Mouse (Mus musculus): Measurements from ENCODE around the gene Snupn. TPM values are rescaled to one million over a fixed set of nuclear protein-coding genes. Genes with fewer than 3 reads are reported as not detected.
A peak's percentile ranks its signal among the peaks of the same experiment; 100 is the strongest.

The Snupn gene
- polyA plus RNA-seq, 1 experiment from 2014 or later: 23.2 TPM

GRCm38 (mm10) chr9:57012393-57012792 is 61.7 kb downstream of the Snupn start:
- H3K36me3 ChIP-seq (ENCODE audit: insufficient read depth): peaks cover 7% of the 10 kb centered on the region; the same call in 1 of the 2 replicates
- H3K27me3 ChIP-seq (ENCODE audit: insufficient read depth, low read length): no peaks in the 10 kb centered on the region
- ATAC-seq (ENCODE audit: insufficient read depth): no peak
- no peak for TF ChIP-seq CTCF (IDR thresholded peaks at IDR 0.05; ENCODE audit: low read depth)
- H3K4me3 ChIP-seq (ENCODE audit: low read depth, low read length): no peak overlapping the region
- 83% methylated on average over 1 of the region's 1 CpGs for WGBS
- H3K4me2 ChIP-seq: no peak overlapping the region
- no peak overlapping the region for H3K27ac ChIP-seq (ENCODE audit: low read depth)
- H3K9ac ChIP-seq: no peak overlapping the region
- H3K4me1 ChIP-seq (ENCODE audit: insufficient read depth): no peaks in the 10 kb centered on the region
- no peak for DNase-seq
- H3K9me3 ChIP-seq (ENCODE audit: low read depth, low read length): peaks cover 4% of the 10 kb centered on the region; the same call in 1 of the 2 replicates

GRCm38 (mm10) chr9:57012895-57013294 is 62.2 kb downstream of the Snupn start:
- TF ChIP-seq CTCF (IDR thresholded peaks at IDR 0.05; ENCODE audit: low read depth): no peak
- 93% methylated on average over 4 of the region's 4 CpGs for WGBS

GRCm38 (mm10) chr9:57013756-57014155 is 63.1 kb downstream of the Snupn start:
- H3K9me3 ChIP-seq (ENCODE audit: low read depth, low read length): peaks cover 4% of the 10 kb centered on the region; the same call in 1 of the 2 replicates
- H3K9ac ChIP-seq: no peak overlapping the region
- no peaks in the 10 kb centered on the region for H3K27me3 ChIP-seq (ENCODE audit: insufficient read depth, low read length)
- no peak overlapping the region for H3K27ac ChIP-seq (ENCODE audit: low read depth)
- peaks cover 5% of the 10 kb centered on the region; the same call in 1 of the 2 replicates for H3K36me3 ChIP-seq (ENCODE audit: insufficient read depth)
- 79% methylated on average over 1 of the region's 1 CpGs for WGBS
- no peak for DNase-seq
- H3K4me2 ChIP-seq: no peak overlapping the region
- H3K4me1 ChIP-seq (ENCODE audit: insufficient read depth): no peaks in the 10 kb centered on the region
- TF ChIP-seq CTCF (IDR thresholded peaks at IDR 0.05; ENCODE audit: low read depth): no peak
- no peak for ATAC-seq (ENCODE audit: insufficient read depth)
- H3K4me3 ChIP-seq (ENCODE audit: low read depth, low read length): no peak overlapping the region

More at GRCm38 (mm10) chr9:57012895-57013294, 62.2 kb downstream of the Snupn start:
- Histone ChIP-seq H3K4me3 (ENCODE audit: low read depth, low read length) (no peak overlapping the region), H3K4me1 (ENCODE audit: insufficient read depth) (no peaks in the 10 kb centered on the region), H3K4me2 (no peak overlapping the region), H3K36me3 (ENCODE audit: insufficient read depth) (peaks cover 5% of the 10 kb centered on the region; the same call in 1 of the 2 replicates), H3K27me3 (ENCODE audit: insufficient read depth, low read length) (no peaks in the 10 kb centered on the region), H3K9me3 (ENCODE audit: low read depth, low read length) (peaks cover 4% of the 10 kb centered on the region; the same call in 1 of the 2 replicates), H3K27ac (ENCODE audit: low read depth) (no peak overlapping the region), H3K9ac (no peak overlapping the region)
- DNase-seq: no peak
- no peak for ATAC-seq (ENCODE audit: insufficient read depth)

GRCm38 (mm10) chr9:57014766-57015165 is 64.1 kb downstream of the Snupn start:
- Histone ChIP-seq H3K27ac (ENCODE audit: low read depth) (no peak overlapping the region), H3K4me1 (ENCODE audit: insufficient read depth) (no peaks in the 10 kb centered on the region), H3K9ac (no peak overlapping the region), H3K9me3 (ENCODE audit: low read depth, low read length) (peaks cover 4% of the 10 kb centered on the region; the same call in 1 of the 2 replicates), H3K36me3 (ENCODE audit: insufficient read depth) (peaks cover 6% of the 10 kb centered on the region), H3K4me3 (ENCODE audit: low read depth, low read length) (no peak overlapping the region), H3K27me3 (ENCODE audit: insufficient read depth, low read length) (no peaks in the 10 kb centered on the region), H3K4me2 (no peak overlapping the region)
- TF ChIP-seq CTCF (IDR thresholded peaks at IDR 0.05; ENCODE audit: low read depth): 0 out of 2 replicates have a peak, but pooled peaks have one; percentile 26
- WGBS: 88% methylated on average over 1 of the region's 1 CpGs
- ATAC-seq (ENCODE audit: insufficient read depth): no peak
- DNase-seq: no peak

GRCm38 (mm10) chr9:57017631-57018030 is 67.0 kb downstream of the Snupn start:
- TF ChIP-seq CTCF (IDR thresholded peaks at IDR 0.05; ENCODE audit: low read depth): no peak
- ATAC-seq (ENCODE audit: insufficient read depth) (no peak), DNase-seq (no peak)
- H3K9ac ChIP-seq: no peak overlapping the region
- H3K4me1 ChIP-seq (ENCODE audit: insufficient read depth): no peaks in the 10 kb centered on the region
- H3K9me3 ChIP-seq (ENCODE audit: low read depth, low read length): peaks cover 4% of the 10 kb centered on the region; the same call in 1 of the 2 replicates
- 75% methylated on average over 1 of the region's 1 CpGs for WGBS
- H3K4me2 ChIP-seq: no peak overlapping the region
- no peak overlapping the region for H3K27ac ChIP-seq (ENCODE audit: low read depth)
- peaks cover 27% of the 10 kb centered on the region for H3K36me3 ChIP-seq (ENCODE audit: insufficient read depth)
- no peaks in the 10 kb centered on the region for H3K27me3 ChIP-seq (ENCODE audit: insufficient read depth, low read length)
- no peak overlapping the region for H3K4me3 ChIP-seq (ENCODE audit: low read depth, low read length)

GRCm38 (mm10) chr9:57031756-57032155 is 81.1 kb downstream of the Snupn start:
- H3K36me3 ChIP-seq (ENCODE audit: insufficient read depth): peaks cover 55% of the 10 kb centered on the region
- no peak for DNase-seq
- no peaks in the 10 kb centered on the region for H3K9me3 ChIP-seq (ENCODE audit: low read depth, low read length)
- H3K4me2 ChIP-seq: no peak overlapping the region
- H3K27ac ChIP-seq (ENCODE audit: low read depth): no peak overlapping the region
- no peak overlapping the region for H3K4me3 ChIP-seq (ENCODE audit: low read depth, low read length)
- 84% methylated on average over 1 of the region's 1 CpGs for WGBS
- no peak for ATAC-seq (ENCODE audit: insufficient read depth)
- H3K27me3 ChIP-seq (ENCODE audit: insufficient read depth, low read length): no peaks in the 10 kb centered on the region
- TF ChIP-seq CTCF (IDR thresholded peaks at IDR 0.05; ENCODE audit: low read depth): no peak
- no peak overlapping the region for H3K9ac ChIP-seq
- no peaks in the 10 kb centered on the region for H3K4me1 ChIP-seq (ENCODE audit: insufficient read depth)

Other genes with a start within 250 kb of the Snupn start
- 4.7 and 4.8 TPM in 2 replicates for gene Lingo1, start 154.4 kb upstream of the Snupn start, polyA plus RNA-seq (2014; fragmentation: Nextera tagmentation; extraction: Ambion mirVana)
- gene Odf3l1, start 86.2 kb upstream of the Snupn start, polyA plus RNA-seq (2014; fragmentation: Nextera tagmentation; extraction: Ambion mirVana): 0.23 and 1.1 TPM in 2 replicates
- 12.3 and 13.9 TPM in 2 replicates for gene Cspg4, start 85.8 kb upstream of the Snupn start, polyA plus RNA-seq (2014; fragmentation: Nextera tagmentation; extraction: Ambion mirVana)
- 7.8 and 9.5 TPM in 2 replicates for gene Snx33, start 22.5 kb upstream of the Snupn start, polyA plus RNA-seq (2014; fragmentation: Nextera tagmentation; extraction: Ambion mirVana)
- 69.6 and 75.1 TPM in 2 replicates for gene Imp3, start 13.4 kb upstream of the Snupn start, polyA plus RNA-seq (2014; fragmentation: Nextera tagmentation; extraction: Ambion mirVana)
- 39.5 and 40.9 TPM in 2 replicates for gene Ptpn9, start 44.0 kb downstream of the Snupn start, polyA plus RNA-seq (2014; fragmentation: Nextera tagmentation; extraction: Ambion mirVana)
- gene Sin3a, start 121.2 kb downstream of the Snupn start, polyA plus RNA-seq (2014; fragmentation: Nextera tagmentation; extraction: Ambion mirVana): 49.2 and 52.1 TPM in 2 replicates
- gene Man2c1, start 179.8 kb downstream of the Snupn start, polyA plus RNA-seq (2014; fragmentation: Nextera tagmentation; extraction: Ambion mirVana): 44.2 and 45.2 TPM in 2 replicates
- 5.9 and 7.1 TPM in 2 replicates for gene Neil1, start 197.4 kb downstream of the Snupn start, polyA plus RNA-seq (2014; fragmentation: Nextera tagmentation; extraction: Ambion mirVana)
- 78.5 and 79.2 TPM in 2 replicates for gene Commd4, start 207.5 kb downstream of the Snupn start, polyA plus RNA-seq (2014; fragmentation: Nextera tagmentation; extraction: Ambion mirVana)